Mouse (Mus musculus) cerebellum, adult 18-20 months (tissue): ENCODE data around the gene Nudt3.
"Not testable (repeated sequence)": the region's sequence is repeated elsewhere in the genome, so short reads cannot be mapped to it uniquely, and the experiment has no call there.

Source experiments
- DNase-seq, 2 experiments: peaks; one replicate each; pipeline ENCODE4 v3.0.0; 2021

Gene Nudt3

DNA sequence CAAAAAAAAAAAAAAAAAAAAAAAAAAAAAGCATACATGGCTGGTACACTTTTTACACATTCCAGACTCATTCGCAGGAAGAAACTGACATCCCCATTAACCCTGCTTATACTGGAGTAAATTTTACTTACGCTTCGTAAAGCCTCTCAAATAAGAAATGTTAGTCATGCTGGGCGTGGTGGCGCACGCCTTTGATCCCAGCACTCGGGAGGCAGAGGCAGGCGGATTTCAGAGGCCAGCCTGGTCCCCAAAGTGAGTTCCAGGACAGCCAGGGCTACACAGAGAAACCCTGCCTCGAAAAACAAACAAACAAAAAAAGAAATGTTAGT, 12.2 kb upstream of the Nudt3 start:
- not testable (repeated sequence) for DNase-seq

DNA sequence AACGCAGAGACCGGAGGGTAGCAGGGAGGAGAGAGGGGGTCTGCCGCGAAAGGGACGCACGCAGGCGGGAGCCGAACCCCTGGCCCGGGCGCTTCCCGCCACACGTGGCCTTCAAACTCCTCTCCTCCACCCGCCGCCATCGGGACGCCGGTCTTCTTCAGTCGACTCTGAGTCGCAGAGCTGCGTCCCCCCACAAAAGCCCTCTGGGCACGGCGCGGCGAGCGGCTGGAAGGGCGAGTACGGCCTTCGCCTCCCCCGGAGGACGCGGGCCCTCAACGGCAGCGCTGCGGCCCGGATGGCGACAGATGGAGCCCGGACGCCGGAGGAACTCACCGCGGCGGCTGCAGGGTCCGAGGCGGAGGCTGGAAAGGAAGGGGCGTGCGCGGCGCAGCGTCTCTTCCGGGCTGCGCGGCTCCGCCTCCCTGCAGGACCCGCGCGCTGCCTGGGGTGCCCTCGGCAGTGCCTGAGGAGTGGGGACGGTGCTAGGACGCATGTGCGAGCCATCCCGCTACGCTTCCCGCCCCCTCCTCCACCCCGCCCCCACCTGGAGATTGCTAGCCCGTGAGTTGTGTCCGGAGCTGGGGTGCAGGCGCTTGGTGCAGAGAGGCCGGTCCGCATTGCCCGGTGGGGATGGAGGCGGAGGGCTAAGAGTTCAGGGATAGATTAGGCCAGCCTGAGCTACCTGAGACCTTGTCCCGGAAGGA, 11.7 kb upstream of the Nudt3 start, which contains the start of gene RPS10-NUDT3:
Gene RPS10-NUDT3 (minus strand): TSS at position 352 of the 704 bp plus-strand sequence.
- DNase-seq, result peak; percentile 88 to 93

DNA sequence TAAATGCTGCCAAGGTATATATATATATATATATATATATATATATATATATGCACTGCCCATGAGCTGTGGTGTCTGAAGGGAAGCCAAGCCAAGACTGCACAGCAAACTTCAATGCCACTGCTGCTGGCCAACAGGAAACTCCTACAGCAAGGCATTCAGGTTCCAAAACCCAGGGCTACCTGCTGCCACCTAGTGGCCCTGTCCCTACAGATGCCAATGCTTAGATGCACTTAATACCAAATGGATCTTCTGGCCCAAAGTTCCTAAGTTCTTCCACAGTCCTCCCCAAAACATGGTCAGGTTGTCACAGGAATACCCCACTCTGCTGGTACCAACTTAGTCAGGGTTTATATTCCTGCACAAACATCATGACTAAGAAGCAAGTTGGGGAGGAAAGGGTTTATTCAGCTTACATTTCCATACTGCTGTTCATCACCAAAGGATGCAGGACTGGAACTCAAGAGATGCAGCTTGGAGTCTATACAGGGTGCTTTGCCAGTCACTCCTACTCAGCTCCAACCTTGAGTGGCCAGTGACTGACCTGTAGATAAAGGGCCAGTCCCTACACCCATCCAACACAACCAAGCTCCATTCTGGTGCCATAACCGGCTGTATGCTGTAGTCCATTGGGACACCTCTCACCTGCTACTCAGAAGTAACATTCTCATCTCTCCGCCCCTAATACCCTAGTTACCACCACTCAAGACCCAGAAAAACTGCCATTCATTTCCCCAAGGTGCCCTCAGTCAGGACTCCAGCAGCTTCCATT, 6.1 kb upstream of the Nudt3 start:
- peak; percentile 90 for DNase-seq

DNA sequence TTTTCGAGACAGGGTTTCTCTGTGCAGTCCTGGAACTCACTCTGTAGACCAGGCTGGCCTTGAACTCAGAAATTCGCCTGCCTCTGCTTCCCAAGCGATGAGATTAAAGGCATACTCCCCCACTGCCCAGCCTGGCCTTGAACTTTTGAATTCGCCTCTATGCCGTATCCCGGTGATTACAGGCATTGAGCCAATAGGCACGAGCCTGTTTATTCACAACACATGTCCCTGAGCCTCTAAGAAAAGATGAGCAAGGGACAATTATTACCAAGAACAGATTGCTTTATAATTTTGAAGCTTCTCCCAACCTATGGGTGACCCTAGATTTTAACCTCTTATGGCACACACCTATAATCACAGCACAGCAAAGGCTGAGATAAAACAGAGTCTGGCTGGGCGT, 5.1 kb upstream of the Nudt3 start:
- DNase-seq, result no peak

GRCm38 (mm10) chr17:27627451-27627850, 4.2 kb upstream of the Nudt3 start:
- no peak for DNase-seq

DNA sequence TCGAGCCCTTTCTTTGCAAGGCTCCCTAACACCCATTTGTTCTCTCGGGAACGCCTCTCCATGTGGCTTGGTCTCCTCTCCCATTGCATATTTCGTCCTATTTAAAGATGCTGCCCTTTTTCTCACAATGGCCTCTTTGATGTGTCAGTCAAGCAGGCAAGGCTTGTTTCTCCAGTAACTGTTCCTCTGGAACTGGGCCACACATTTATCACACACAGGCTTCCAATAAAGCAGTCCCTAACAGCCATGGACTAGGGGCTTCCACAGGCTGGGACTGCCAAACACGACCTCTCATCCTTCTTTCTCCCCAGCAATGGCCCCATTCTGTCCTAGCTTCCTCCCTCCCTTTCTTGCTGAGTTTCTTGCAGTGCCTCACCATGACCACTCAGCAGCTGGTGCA, 3.4 kb upstream of the Nudt3 start:
- DNase-seq, result no peak

DNA sequence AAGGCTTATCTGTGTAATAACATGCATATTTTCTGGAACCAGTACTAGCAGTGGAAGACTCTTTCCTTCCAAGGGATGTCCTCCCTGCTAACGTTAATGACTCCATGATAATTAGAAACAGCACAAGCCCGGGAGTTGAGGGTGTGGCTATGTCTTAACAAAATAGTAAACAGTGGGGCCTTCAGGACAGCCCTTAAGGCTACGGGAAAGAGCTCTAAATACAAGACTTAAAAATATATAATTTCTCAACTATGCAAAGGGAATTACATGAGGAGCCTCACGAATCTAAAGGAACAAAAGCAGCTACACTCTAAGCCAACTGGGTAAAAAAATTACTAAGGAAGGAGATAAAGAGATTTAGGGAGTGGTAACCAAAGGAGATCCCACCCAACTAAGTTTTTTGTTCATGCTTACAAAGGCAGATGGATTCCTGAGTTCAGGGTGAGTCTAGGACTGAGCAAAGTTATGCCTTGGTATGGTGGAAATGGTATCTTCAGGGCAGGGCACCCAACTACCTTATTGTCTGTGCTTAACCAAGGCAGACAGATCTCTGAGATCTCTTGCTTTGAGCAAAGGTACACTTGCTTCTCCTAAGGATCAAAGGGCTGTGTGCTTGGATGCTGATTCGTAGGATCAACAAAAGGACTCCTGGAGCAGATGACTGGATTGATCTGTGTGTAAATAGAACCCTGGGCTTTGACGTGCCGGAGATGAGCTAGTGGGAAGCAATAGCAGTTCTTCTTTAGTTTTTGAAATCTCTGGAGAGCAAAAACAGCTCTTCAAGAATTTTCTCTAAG, 2.4 kb upstream of the Nudt3 start:
- DNase-seq, result no peak

- DNase-seq, result peak; percentile 61 to 69
Observed at GRCm38 (mm10) chr17:27622611-27623359, 510 bp downstream of the Nudt3 start.

GRCm38 (mm10) chr17:27621705-27622531, 1.4 kb downstream of the Nudt3 start:
- no peak for DNase-seq

GRCm38 (mm10) chr17:27621161-27621560, 2.1 kb downstream of the Nudt3 start:
- no peak for DNase-seq

- no peak for DNase-seq
Observed at GRCm38 (mm10) chr17:27615388-27615787, 7.9 kb downstream of the Nudt3 start.

DNA sequence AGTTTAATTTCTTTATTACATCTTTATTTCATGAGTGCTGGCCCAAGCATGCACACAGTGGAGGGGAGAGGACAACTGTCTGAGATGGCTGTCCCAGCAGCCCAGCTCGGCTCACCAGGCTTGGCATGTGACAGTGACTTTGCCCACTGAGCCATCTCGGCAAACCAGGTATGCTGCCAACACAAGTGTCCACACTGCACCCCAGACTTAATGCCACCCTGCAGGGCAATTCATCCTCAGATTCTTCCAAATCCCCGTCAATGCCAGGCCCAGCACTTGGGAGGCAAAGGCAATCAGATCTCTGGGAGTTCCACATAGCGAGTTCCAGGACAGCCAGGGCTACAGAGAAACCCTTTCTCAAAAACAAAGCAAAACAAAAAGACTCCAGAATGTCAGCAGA, 10.3 kb downstream of the Nudt3 start:
- peak in 1 of 2 experiments; percentile 54 for DNase-seq

DNA sequence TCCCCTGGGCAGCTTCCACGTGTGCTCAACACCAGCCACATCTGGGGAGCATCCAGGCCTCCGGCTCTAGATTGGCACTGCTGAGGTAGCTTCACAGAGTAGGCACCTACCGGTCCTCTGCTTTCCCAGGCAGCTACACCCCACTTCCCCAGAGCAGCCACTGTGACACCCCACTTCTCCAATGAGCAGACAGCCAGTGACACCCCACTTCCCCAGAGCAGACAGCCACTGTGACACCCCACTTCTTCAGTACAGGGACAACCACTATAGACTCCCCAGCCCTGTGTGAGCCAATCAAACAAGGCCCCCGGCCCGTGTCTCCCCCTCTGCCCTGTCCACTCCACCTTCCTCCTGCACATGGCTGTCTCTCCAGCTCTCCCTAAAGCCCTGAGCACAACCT, 11.3 kb downstream of the Nudt3 start:
- no peak for DNase-seq

DNA sequence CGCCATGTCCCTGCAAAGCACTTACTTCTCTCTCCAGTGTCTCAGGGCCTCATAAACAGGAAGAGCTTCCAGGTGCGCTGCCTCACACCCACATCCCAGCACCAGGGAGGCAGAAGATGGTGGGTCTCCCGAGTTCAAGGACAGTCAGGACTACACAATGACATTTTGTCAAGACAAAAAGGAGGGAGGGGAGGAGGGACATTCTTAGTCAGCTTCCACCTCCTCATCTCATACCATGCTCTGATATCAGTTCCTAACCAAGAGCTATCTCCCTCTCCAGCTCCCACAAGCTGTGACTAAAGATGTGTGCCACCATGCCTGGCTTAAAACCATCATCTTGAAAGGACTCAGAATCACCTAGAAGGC, 11.8 kb downstream of the Nudt3 start:
- no peak for DNase-seq

- no peak for DNase-seq
Observed at GRCm38 (mm10) chr17:27610679-27611518, 12.4 kb downstream of the Nudt3 start.

DNA sequence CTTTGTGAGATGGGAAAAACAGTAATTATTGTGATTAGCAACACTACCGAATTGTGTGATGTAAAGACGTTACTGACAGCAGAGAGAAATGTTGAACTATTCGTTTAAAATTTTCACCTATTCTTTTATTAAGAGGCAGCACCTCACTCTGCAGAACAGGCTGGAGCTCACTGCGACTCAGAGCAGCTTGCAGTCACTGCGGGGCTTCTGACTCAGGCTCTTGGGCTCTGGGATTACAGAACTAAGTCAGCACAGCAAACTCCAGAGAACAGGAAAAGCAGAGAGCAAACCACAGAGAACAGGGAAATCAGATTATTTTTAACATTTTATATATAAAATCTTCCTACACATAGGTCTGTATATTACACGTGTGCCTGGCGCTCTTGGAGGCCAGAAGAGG, 13.7 kb downstream of the Nudt3 start:
- peak in 1 of 2 experiments; percentile 68 for DNase-seq

GRCm38 (mm10) chr17:27603522-27604234, 19.6 kb downstream of the Nudt3 start:
- DNase-seq, result peak; percentile 62 to 63

- DNase-seq, result no peak
Observed at GRCm38 (mm10) chr17:27603036-27603435, 20.3 kb downstream of the Nudt3 start.

- DNase-seq, result peak; percentile 75 to 79
Observed at GRCm38 (mm10) chr17:27600869-27601268, 22.4 kb downstream of the Nudt3 start.

GRCm38 (mm10) chr17:27600286-27600685, 23.0 kb downstream of the Nudt3 start:
- DNase-seq, result no peak
